Mouse (Mus musculus) stomach, postnatal 0 days (tissue): Measurements from ENCODE around the gene Ptafr. TPM values are rescaled to one million over a fixed set of nuclear protein-coding genes. Genes with fewer than 3 reads are reported as not detected.

Source experiments
- ATAC-seq: fragments of 200-750 bp; cut with Nextera tagmentation; 2 replicates; pipeline ENCODE4 v1.8.0; 2017; ENCODE audit not compliant: low FRiP score, low TSS enrichment
- DNase-seq: peaks from one replicate; pipeline ENCODE4 v3.0.0-alpha.2; 2016; ENCODE audit warnings: low spot score
- H3K27ac ChIP-seq: fragments of 300-500 bp; sonication (generic); replicated peaks from 2 replicates; pipeline ENCODE4 v1.5.1; 2014; ENCODE audit warnings: mild to moderate bottlenecking, control low read depth
- H3K27me3 ChIP-seq: fragments of 300-500 bp; sonication (generic); 2 replicates; pipeline ENCODE4 v1.6.1; 2014; ENCODE audit warnings: low read length; ENCODE audit not compliant: control insufficient read depth, insufficient read depth
- H3K36me3 ChIP-seq: fragments of 300-500 bp; sonication (generic); 2 replicates; pipeline ENCODE4 v1.6.1; 2014; ENCODE audit warnings: low read length, mixed read lengths; ENCODE audit not compliant: control insufficient read depth, insufficient read depth
- H3K4me1 ChIP-seq: fragments of 300-500 bp; sonication (generic); replicated peaks from 2 replicates; pipeline ENCODE4 v1.6.1; 2014; ENCODE audit warnings: antibody characterized with exemption; ENCODE audit not compliant: control insufficient read depth, insufficient read depth
- H3K4me2 ChIP-seq: fragments of 300-500 bp; sonication (generic); replicated peaks from 2 replicates; pipeline ENCODE4 v1.6.1; 2014; ENCODE audit warnings: low read depth, mild to moderate bottlenecking, control low read depth, moderate library complexity
- H3K4me3 ChIP-seq: fragments of 300-500 bp; sonication (generic); 2 replicates; pipeline ENCODE4 v1.5.1; 2014; ENCODE audit warnings: low read depth, low read length, control low read depth
- H3K9ac ChIP-seq: fragments of 300-500 bp; sonication (generic); 2 replicates; pipeline ENCODE4 v1.6.1; 2014; ENCODE audit warnings: mild to moderate bottlenecking, low read length, control low read depth, mixed read lengths
- H3K9me3 ChIP-seq: fragments of 300-500 bp; sonication (generic); 2 replicates; pipeline ENCODE4 v1.6.1; 2016; ENCODE audit warnings: low read length; ENCODE audit not compliant: control insufficient read depth
- CTCF ChIP-seq: IDR thresholded peaks from 2 replicates; pipeline ENCODE4 v1.5.1; 2016; ENCODE audit warnings: antibody characterized with exemption, low read depth, mild to moderate bottlenecking, moderate library complexity
- EP300 ChIP-seq: optimal IDR thresholded peaks from 2 replicates; pipeline ENCODE3; 2016; ENCODE audit warnings: antibody characterized with exemption
- WGBS: fragments of 180-500 bp; shearing (Covaris S2); extraction: QIAGEN DNeasy Blood & Tissue Kit; methylation state at CpG from one replicate; pipeline ENCODE4 v1.1.7; 2014; 5-methylcytosine and 5-hydroxymethylcytosine counted together
- polyA plus RNA-seq: library from polyadenylated mRNA; unstranded; fragments of >200 nt; fragmentation: Nextera tagmentation; extraction: Ambion mirVana; gene quantifications from 2 replicates; pipeline ENCODE4 v1.2.1, GENCODE M21; 2015

Ptafr gene
- polyA plus RNA-seq, result 0.88 and 0.90 TPM in 2 replicates

DNA sequence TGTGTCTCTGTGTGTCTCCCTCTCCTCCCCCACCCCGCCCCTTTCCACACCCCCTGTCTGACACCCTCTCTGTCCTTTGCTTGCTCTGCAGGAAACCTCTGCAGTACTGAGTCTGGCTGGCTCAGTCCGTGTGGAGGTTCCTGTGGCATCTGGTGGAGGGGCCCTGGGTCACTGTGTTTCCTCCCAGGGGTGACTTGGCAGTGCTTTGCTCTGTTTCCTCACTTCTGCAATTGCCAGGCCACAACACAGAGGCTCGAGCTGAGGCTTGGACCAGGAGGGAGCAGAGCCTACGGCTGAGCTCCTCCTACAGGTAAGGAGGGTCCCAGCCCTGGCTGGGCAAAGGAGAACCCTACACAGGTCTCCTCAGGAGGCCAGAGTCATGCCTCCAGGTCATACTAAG lies at the start of gene Ptafr:
Gene Ptafr, plus strand, starts transcription at position 103 of the 400 bp plus-strand sequence.
- 25% methylated on average over 4 of the region's 4 CpGs for WGBS
- no peak within 1 kb of the TSS; the same call in 1 of the 2 replicates for H3K4me2 ChIP-seq
- DNase-seq (no peak), ATAC-seq (peak; percentile 48)
- H3K9ac ChIP-seq, result no peak within 1 kb of the TSS
- H3K36me3 ChIP-seq, result no peaks in the 10 kb centered on the region
- H3K9me3 ChIP-seq, result no peaks in the 10 kb centered on the region
- peak; percentile 5; the same call in 1 of the 2 replicates for TF ChIP-seq CTCF
- TF ChIP-seq EP300, result no peak
- no peaks in the 10 kb centered on the region for H3K4me1 ChIP-seq
- H3K27me3 ChIP-seq, result no peaks in the 10 kb centered on the region
- H3K27ac ChIP-seq, result peak within 1 kb of the TSS; percentile 13
- H3K4me3 ChIP-seq, result 0 out of 2 replicates have a peak within 1 kb of the TSS, but pooled peaks have one; percentile 4

GRCm38 (mm10) chr4:132514555-132515135 lies 49.2 kb upstream of the Ptafr start:
- Histone ChIP-seq H3K27ac (peak overlapping the region; percentile 91), H3K4me2 (peak overlapping the region; percentile 77), H3K9ac (peak overlapping the region; percentile 57), H3K36me3 (no peaks in the 10 kb centered on the region), H3K4me1 (0 out of 2 replicates have a peak, but pooled peaks cover 6% of the 10 kb centered on the region), H3K27me3 (no peaks in the 10 kb centered on the region), H3K9me3 (no peaks in the 10 kb centered on the region), H3K4me3 (peak overlapping the region; percentile 37)
- WGBS, result 2% methylated on average over 21 of the region's 21 CpGs
- peak; percentile 88 for DNase-seq
- TF ChIP-seq EP300, result peak; percentile 14
- peak; percentile 92 for TF ChIP-seq CTCF
- ATAC-seq, result peak; percentile 15; the same call in 1 of the 2 replicates

DNA sequence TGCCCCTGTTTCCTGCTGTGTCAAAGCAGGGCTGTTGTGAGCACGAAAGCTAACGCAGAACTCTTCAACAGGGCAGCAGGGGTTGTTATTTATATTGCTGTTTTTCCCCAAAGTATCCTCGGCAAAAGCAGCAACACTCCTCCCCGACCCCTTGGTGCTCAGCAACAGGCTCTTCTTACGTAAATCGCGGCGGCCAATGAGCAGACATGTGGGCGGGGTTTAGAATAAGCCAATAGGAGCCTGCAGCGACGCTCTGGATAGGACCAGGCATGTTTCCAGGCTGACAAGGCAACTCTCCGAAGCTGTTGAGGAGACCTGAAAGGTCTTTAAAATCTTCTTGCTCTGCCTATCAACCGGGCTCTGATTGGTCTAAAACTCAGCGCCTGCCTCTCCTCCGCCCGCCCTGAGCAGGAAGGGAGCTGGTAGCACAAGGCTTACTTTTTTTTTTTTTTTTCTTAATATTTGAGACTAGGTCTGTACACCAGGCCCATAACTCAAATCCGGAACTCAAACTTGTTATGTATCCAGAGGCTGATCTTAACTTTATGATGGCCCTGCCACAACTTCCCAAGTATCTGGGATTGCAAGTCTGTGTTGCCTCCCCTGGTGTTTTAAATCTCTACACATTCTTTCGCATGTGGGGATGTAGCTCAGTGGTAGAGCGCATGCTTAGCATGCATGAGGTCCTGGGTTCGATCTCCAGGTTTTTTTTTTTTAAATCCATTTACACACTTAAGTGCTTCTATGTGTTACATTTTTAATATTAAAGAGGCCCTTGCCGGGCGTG lies 48.3 kb upstream of the Ptafr start:
- 19% methylated on average over 22 of the region's 22 CpGs for WGBS

GRCm38 (mm10) chr4:132518066-132518465 lies 45.8 kb upstream of the Ptafr start:
- ATAC-seq, result no peak

More for the DNA sequence above, 48.3 kb upstream of the Ptafr start:
- Histone ChIP-seq H3K4me2 (peak overlapping the region; percentile 77), H3K27ac (peak overlapping the region; percentile 91), H3K9ac (peak overlapping the region; percentile 57), H3K27me3 (no peaks in the 10 kb centered on the region), H3K9me3 (no peaks in the 10 kb centered on the region), H3K36me3 (no peaks in the 10 kb centered on the region), H3K4me1 (0 out of 2 replicates have a peak, but pooled peaks cover 6% of the 10 kb centered on the region), H3K4me3 (peak overlapping the region; percentile 37)
- ATAC-seq (peak; percentile 95), DNase-seq (peak; percentile 89)
- TF ChIP-seq CTCF, result no peak
- peak; percentile 5 for TF ChIP-seq EP300

GRCm38 (mm10) chr4:132519188-132519587 lies 44.7 kb upstream of the Ptafr start:
- H3K9ac ChIP-seq, result no peak overlapping the region
- H3K27me3 ChIP-seq, result no peaks in the 10 kb centered on the region
- H3K36me3 ChIP-seq, result no peaks in the 10 kb centered on the region
- no peak for DNase-seq
- TF ChIP-seq CTCF, result no peak
- TF ChIP-seq EP300, result no peak
- no peak overlapping the region for H3K27ac ChIP-seq
- ATAC-seq, result no peak
- no peaks in the 10 kb centered on the region for H3K9me3 ChIP-seq
- H3K4me2 ChIP-seq, result no peak overlapping the region
- H3K4me3 ChIP-seq, result no peak overlapping the region
- 87% methylated on average over 3 of the region's 3 CpGs for whole genome bisulfite sequencing
- no peaks in the 10 kb centered on the region for H3K4me1 ChIP-seq

More at GRCm38 (mm10) chr4:132518066-132518465, 45.8 kb upstream of the Ptafr start:
- Histone ChIP-seq H3K9ac (no peak overlapping the region), H3K4me2 (no peak overlapping the region), H3K4me3 (no peak overlapping the region), H3K36me3 (no peaks in the 10 kb centered on the region), H3K9me3 (no peaks in the 10 kb centered on the region), H3K27ac (no peak overlapping the region), H3K4me1 (0 out of 2 replicates have a peak, but pooled peaks cover 6% of the 10 kb centered on the region), H3K27me3 (no peaks in the 10 kb centered on the region)
- no peak for TF ChIP-seq CTCF
- TF ChIP-seq EP300, result no peak
- DNase-seq, result no peak
- WGBS, result 52% methylated on average over 8 of the region's 8 CpGs
